Comparison of ENCODE assay signal across 20 mouse cellular contexts in the genomic region with DNA sequence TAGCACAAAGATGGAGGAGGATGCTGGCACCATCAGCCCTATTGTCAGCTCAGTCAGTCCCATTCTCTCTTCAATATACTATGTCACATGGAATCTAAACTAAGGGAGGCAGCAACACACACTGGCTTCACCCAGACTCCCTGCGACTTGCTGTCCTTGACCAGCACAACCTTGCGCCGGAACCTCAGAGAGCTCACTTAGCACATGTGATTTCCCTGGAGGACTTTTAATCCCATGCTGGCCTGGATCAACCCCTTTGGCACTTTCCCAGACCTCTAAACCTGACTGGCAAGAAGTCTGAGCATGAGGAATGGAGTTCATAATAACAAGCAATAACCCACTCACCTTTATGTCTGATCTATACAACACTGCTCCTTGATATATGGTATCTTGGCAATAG.
DNase-seq lines count a peak whose midpoint lies in the region; ATAC-seq lines count a peak whose summit lies in the region.
"Had no signal": no experiment of that assay in that cellular context is flagged by ENCODE, and none has a peak within 500 bp of the region (broad histone marks: within the 10 kb centered on the region; RNA-seq: fewer than 3 reads in every experiment).

No protein-coding gene starts in this region.

- no peaks in the 10 kb centered on the region for H3K27me3 ChIP-seq in kidney, embryonic 15.5 days
- H3K27me3 ChIP-seq: CH12.LX; embryonic facial prominence, embryonic 12.5 days; forebrain, embryonic 12.5 days had no signal

- H3K4me1 ChIP-seq in kidney, embryonic 15.5 days, result no peaks in the 10 kb centered on the region
- H3K4me1 ChIP-seq: embryonic facial prominence, embryonic 12.5 days; forebrain, embryonic 12.5 days; hindbrain, embryonic 10.5 days had no signal

- no peak overlapping the region for H3K4me2 ChIP-seq in kidney, embryonic 15.5 days
- H3K4me2 ChIP-seq: embryonic facial prominence, embryonic 12.5 days; forebrain, embryonic 12.5 days; heart, embryonic 11.5 days; hindbrain, embryonic 14.5 days had no signal

- H3K9ac ChIP-seq in kidney, embryonic 15.5 days, result no peak overlapping the region
- H3K9ac ChIP-seq: embryonic facial prominence, embryonic 12.5 days; forebrain, embryonic 12.5 days; hindbrain, embryonic 14.5 days had no signal

- H3K4me3 ChIP-seq in kidney, embryonic 15.5 days (replicated peaks), result no peak overlapping the region
- H3K4me3 ChIP-seq: embryonic facial prominence, embryonic 12.5 days; forebrain, embryonic 12.5 days; heart, adult 2 months; hindbrain, embryonic 10.5 days had no signal

- H3K9me3 ChIP-seq in kidney, embryonic 15.5 days (replicated peaks), result no peaks in the 10 kb centered on the region
- H3K9me3 ChIP-seq: embryonic facial prominence, embryonic 12.5 days; forebrain, embryonic 12.5 days; hindbrain, embryonic 10.5 days had no signal

- H3K36me3 ChIP-seq in kidney, embryonic 15.5 days, result no peaks in the 10 kb centered on the region
- H3K36me3 ChIP-seq: embryonic facial prominence, embryonic 12.5 days; forebrain, embryonic 12.5 days; hindbrain, embryonic 10.5 days had no signal

- H3K27ac ChIP-seq in kidney, embryonic 15.5 days, result no peak overlapping the region
- H3K27ac ChIP-seq: embryonic facial prominence, embryonic 12.5 days; forebrain, embryonic 12.5 days; heart, adult 2 months; hindbrain, embryonic 10.5 days; hindbrain, embryonic 14.5 days had no signal

- WGBS in kidney, embryonic 15.5 days, result 86% methylated on average over 3 of the region's 3 CpGs

- DNase-seq in gastrocnemius, adult 18-20 months (ENCODE audit: low spot score), result peak; percentile 16
- no peak for DNase-seq in gastrocnemius, postnatal 25 days
- DNase-seq in kidney, adult 18-20 months, result peak; percentile 14
- no peak for DNase-seq in kidney, postnatal 10 days
- DNase-seq in kidney, postnatal 25 days, result peak; percentile 13 to 57
- DNase-seq: adrenal gland, adult 8-10 months; cerebellum, adult 11-12 months; cerebellum, adult 9-10 months; cerebellum, postnatal 25 days; heart, adult 2 months had no signal

- ATAC-seq in kidney, embryonic 15.5 days (replicated peaks; ENCODE audit: low FRiP score), result no peak
- ATAC-seq: activated CD4-positive, CD25-positive, alpha-beta regulatory T cell, adult 4 months; forebrain, embryonic 16.5 days; Patski had no signal

Comparison
In these comparisons a context has a peak if more than half of its experiments do, and no peak if none do; other contexts are left out.
1. DNase-seq: peak in gastrocnemius, adult 18-20 months (single experiment), kidney, adult 18-20 months (single experiment) and kidney, postnatal 25 days (2 of 2); none in gastrocnemius, postnatal 25 days (single experiment) and kidney, postnatal 10 days (single experiment).